Mouse (Mus musculus): ENCODE results near the gene Nxpe4. TPM values are rescaled to one million over a fixed set of nuclear protein-coding genes. Genes with fewer than 3 reads are reported as not detected.
"Not testable (repeated sequence)": the region's sequence is repeated elsewhere in the genome, so short reads cannot be mapped to it uniquely, and the experiment has no call there.

Nxpe4 gene
- polyA plus RNA-seq, 1 experiment from 2014 or later: 8.4 TPM

GRCm38 (mm10) chr9:48284221-48284620 lies 122.4 kb downstream of the Nxpe4 start:
- Histone ChIP-seq H3K9ac (no peak overlapping the region), H3K4me2 (no peak overlapping the region), H3K27me3 (replicated peaks) (no peaks in the 10 kb centered on the region), H3K9me3 (no peaks in the 10 kb centered on the region), H3K4me3 (no peak overlapping the region), H3K4me1 (no peaks in the 10 kb centered on the region), H3K27ac (no peak overlapping the region), H3K36me3 (replicated peaks) (no peaks in the 10 kb centered on the region)
- 89% methylated on average over 8 of the region's 8 CpGs for WGBS
- ATAC-seq (replicated peaks): no peak

GRCm38 (mm10) chr9:48290281-48290680 lies 128.5 kb downstream of the Nxpe4 start:
- Histone ChIP-seq H3K4me3 (no peak overlapping the region), H3K4me2 (no peak overlapping the region), H3K27ac (no peak overlapping the region), H3K27me3 (replicated peaks) (no peaks in the 10 kb centered on the region), H3K9me3 (no peaks in the 10 kb centered on the region), H3K4me1 (no peaks in the 10 kb centered on the region), H3K36me3 (replicated peaks) (no peaks in the 10 kb centered on the region), H3K9ac (no peak overlapping the region)
- ATAC-seq (replicated peaks): no peak
- 98% methylated on average over 1 of the region's 1 CpGs for WGBS

DNA sequence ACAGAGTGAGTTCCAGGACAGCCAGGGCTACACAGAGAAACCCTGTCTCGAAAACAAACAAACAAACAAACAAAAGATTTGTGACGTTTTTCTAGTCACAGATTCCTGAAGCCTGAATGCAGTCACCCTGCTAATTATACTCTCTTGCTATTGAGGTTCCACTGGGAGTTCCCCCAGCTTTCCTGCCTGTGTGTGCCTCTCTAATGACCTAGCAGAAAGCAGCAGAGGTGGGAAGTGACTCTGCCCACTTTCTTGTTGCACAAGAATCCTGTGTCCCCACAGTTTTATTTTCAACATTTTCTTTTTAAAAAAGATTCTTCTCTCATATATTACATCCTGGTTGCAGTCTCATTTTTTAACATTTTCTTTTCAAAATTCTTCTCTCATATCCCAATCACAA lies 132.9 kb downstream of the Nxpe4 start:
- Histone ChIP-seq H3K9ac (no peak overlapping the region), H3K27me3 (replicated peaks) (no peaks in the 10 kb centered on the region), H3K27ac (no peak overlapping the region), H3K36me3 (replicated peaks) (no peaks in the 10 kb centered on the region), H3K4me2 (no peak overlapping the region), H3K4me3 (no peak overlapping the region), H3K9me3 (no peaks in the 10 kb centered on the region), H3K4me1 (no peaks in the 10 kb centered on the region)
- ATAC-seq (replicated peaks): no peak
- 72% methylated on average over 2 of the region's 2 CpGs for WGBS

GRCm38 (mm10) chr9:48298983-48299382 lies 137.2 kb downstream of the Nxpe4 start:
- H3K36me3 ChIP-seq (replicated peaks): no peaks in the 10 kb centered on the region
- no peaks in the 10 kb centered on the region for H3K27me3 ChIP-seq (replicated peaks)
- no peaks in the 10 kb centered on the region for H3K9me3 ChIP-seq
- WGBS: 94% methylated on average over 7 of the region's 7 CpGs
- H3K27ac ChIP-seq: no peak overlapping the region
- H3K4me2 ChIP-seq: no peak overlapping the region
- no peak overlapping the region for H3K9ac ChIP-seq
- ATAC-seq (replicated peaks): no peak
- H3K4me3 ChIP-seq: no peak overlapping the region
- no peaks in the 10 kb centered on the region for H3K4me1 ChIP-seq

DNA sequence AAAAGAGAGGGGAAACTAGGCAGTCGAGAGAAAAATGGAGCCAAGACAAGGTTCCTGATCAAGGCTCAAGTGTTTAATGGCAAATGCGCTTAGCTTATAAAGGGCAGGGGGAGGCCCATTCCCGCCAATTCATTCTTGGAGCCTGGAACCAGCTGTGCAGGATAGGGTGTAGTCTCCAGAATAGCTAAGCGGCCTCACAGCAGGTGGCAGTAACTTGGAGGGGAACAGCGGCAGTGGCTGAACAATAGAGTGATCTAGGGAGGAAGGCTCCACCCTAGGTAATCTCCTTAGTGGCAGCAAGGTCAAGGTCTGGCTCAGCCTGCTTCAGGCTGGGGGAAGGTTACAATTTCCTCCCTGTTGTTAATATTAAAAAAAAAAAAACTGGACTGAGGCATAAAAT lies 141.7 kb downstream of the Nxpe4 start:
- not testable (repeated sequence) for H3K27ac ChIP-seq; H3K4me3 ChIP-seq; H3K9ac ChIP-seq; H3K4me1 ChIP-seq; H3K27me3 ChIP-seq (replicated peaks); ATAC-seq (replicated peaks); H3K9me3 ChIP-seq; H3K36me3 ChIP-seq (replicated peaks); H3K4me2 ChIP-seq
- 14% methylated on average over 5 of the region's 5 CpGs for WGBS

GRCm38 (mm10) chr9:48311241-48311640 lies 149.4 kb downstream of the Nxpe4 start:
- Histone ChIP-seq H3K4me1 (no peaks in the 10 kb centered on the region), H3K9me3 (no peaks in the 10 kb centered on the region), H3K4me3 (no peak overlapping the region), H3K36me3 (replicated peaks) (no peaks in the 10 kb centered on the region), H3K9ac (no peak overlapping the region), H3K4me2 (no peak overlapping the region), H3K27ac (no peak overlapping the region), H3K27me3 (replicated peaks) (no peaks in the 10 kb centered on the region)
- no peak for ATAC-seq (replicated peaks)
- WGBS: 86% methylated on average over 5 of the region's 5 CpGs

DNA sequence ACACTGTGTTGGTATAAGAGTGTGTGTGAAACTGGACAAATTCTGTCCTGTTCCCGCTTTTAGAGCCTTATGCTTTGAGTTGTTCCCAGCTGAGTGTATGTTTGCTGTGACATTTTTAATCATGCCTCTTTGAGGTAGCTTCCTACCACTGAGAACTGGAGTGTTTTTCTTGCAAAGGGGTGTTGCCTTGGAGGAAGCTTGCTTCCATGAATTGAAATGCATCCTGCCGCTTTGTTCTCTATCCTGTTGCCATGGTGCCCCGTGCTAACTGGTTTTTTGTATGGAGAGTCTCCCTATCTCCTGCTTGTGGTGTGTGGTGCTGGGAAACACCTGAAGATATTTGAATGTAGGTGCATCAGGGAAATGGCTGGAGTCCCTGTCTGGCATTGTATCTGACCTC lies 152.4 kb downstream of the Nxpe4 start:
- H3K27ac ChIP-seq: no peak overlapping the region
- H3K9ac ChIP-seq: no peak overlapping the region
- H3K36me3 ChIP-seq (replicated peaks): no peaks in the 10 kb centered on the region
- WGBS: 5% methylated on average over 3 of the region's 3 CpGs
- no peaks in the 10 kb centered on the region for H3K27me3 ChIP-seq (replicated peaks)
- 0 out of 2 replicates have a peak overlapping the region, but pooled peaks have one; percentile 0 for H3K4me3 ChIP-seq
- peak overlapping the region; percentile 1; the same call in 1 of the 2 replicates for H3K4me2 ChIP-seq
- no peaks in the 10 kb centered on the region for H3K4me1 ChIP-seq
- H3K9me3 ChIP-seq: no peaks in the 10 kb centered on the region
- no peak for ATAC-seq (replicated peaks)

DNA sequence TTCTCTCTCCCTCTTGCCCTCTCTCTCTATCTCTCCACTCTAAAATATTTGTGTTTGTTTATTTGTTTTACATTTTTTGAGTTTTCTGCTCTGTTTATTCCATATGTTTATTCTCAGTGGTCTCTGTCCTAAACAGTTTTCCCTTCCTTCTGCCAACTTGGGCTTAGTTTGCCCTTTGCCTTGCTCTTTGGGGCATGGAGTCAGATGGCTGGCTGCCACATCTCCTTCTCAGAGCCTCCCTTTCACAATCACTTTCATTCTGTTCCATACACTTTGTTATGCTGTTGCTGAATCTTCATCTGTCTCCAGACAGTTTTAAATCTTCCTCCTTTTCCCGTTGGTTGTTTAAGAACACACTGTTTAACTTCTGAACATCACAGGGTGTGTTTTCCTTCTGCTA lies 154.0 kb downstream of the Nxpe4 start:
- Histone ChIP-seq H3K4me2 (no peak overlapping the region), H3K36me3 (replicated peaks) (no peaks in the 10 kb centered on the region), H3K9me3 (no peaks in the 10 kb centered on the region), H3K4me1 (no peaks in the 10 kb centered on the region), H3K27me3 (replicated peaks) (no peaks in the 10 kb centered on the region), H3K4me3 (no peak overlapping the region), H3K27ac (no peak overlapping the region), H3K9ac (no peak overlapping the region)
- 92% methylated on average over 1 of the region's 1 CpGs for WGBS
- no peak for ATAC-seq (replicated peaks)

GRCm38 (mm10) chr9:48326338-48326737 lies 164.5 kb downstream of the Nxpe4 start:
- Histone ChIP-seq H3K4me3 (no peak overlapping the region), H3K36me3 (replicated peaks) (no peaks in the 10 kb centered on the region), H3K9ac (no peak overlapping the region), H3K4me2 (no peak overlapping the region), H3K4me1 (no peaks in the 10 kb centered on the region), H3K27me3 (replicated peaks) (no peaks in the 10 kb centered on the region), H3K9me3 (no peaks in the 10 kb centered on the region), H3K27ac (no peak overlapping the region)
- no peak for ATAC-seq (replicated peaks)
- WGBS: 94% methylated on average over 9 of the region's 9 CpGs

DNA sequence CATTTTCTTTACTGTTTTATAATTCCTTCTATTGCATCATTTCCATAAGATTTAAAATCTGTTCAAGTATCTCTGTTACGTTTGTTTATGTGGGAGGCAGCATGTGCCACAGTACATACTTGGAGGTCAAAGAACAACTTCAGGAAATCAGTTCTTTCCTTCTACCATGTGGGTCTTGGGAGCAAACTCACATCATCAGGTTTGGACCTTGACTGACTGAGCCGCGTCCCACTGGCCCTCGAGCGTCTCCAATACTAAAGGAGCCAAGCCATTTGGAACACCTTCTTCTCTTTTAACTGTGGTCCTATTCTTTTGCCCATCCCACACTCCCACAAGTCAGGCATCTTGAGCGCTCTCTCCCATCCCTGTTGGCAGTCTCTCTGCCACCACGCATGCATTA lies 167.8 kb downstream of the Nxpe4 start:
- WGBS: 88% methylated on average over 7 of the region's 7 CpGs

GRCm38 (mm10) chr9:48338783-48339455 lies 177.1 kb downstream of the Nxpe4 start:
- Histone ChIP-seq H3K36me3 (replicated peaks) (no peaks in the 10 kb centered on the region), H3K27ac (no peak overlapping the region), H3K9ac (no peak overlapping the region), H3K4me1 (no peaks in the 10 kb centered on the region), H3K27me3 (replicated peaks) (no peaks in the 10 kb centered on the region), H3K9me3 (no peaks in the 10 kb centered on the region), H3K4me2 (no peak overlapping the region), H3K4me3 (no peak overlapping the region)
- ATAC-seq (replicated peaks): no peak
- WGBS: 76% methylated on average over 4 of the region's 4 CpGs

More for the DNA sequence above, 167.8 kb downstream of the Nxpe4 start:
- Histone ChIP-seq H3K9ac (no peak overlapping the region), H3K4me2 (no peak overlapping the region), H3K27ac (no peak overlapping the region), H3K27me3 (replicated peaks) (no peaks in the 10 kb centered on the region), H3K4me1 (no peaks in the 10 kb centered on the region), H3K9me3 (no peaks in the 10 kb centered on the region), H3K4me3 (no peak overlapping the region), H3K36me3 (replicated peaks) (no peaks in the 10 kb centered on the region)
- no peak for ATAC-seq (replicated peaks)

GRCm38 (mm10) chr9:48339563-48339962 lies 177.7 kb downstream of the Nxpe4 start:
- H3K36me3 ChIP-seq (replicated peaks): no peaks in the 10 kb centered on the region
- H3K27ac ChIP-seq: no peak overlapping the region
- no peaks in the 10 kb centered on the region for H3K27me3 ChIP-seq (replicated peaks)
- H3K4me3 ChIP-seq: no peak overlapping the region
- H3K9me3 ChIP-seq: no peaks in the 10 kb centered on the region
- no peaks in the 10 kb centered on the region for H3K4me1 ChIP-seq
- no peak for ATAC-seq (replicated peaks)
- WGBS: 35% methylated on average over 5 of the region's 5 CpGs
- H3K4me2 ChIP-seq: no peak overlapping the region
- H3K9ac ChIP-seq: no peak overlapping the region

DNA sequence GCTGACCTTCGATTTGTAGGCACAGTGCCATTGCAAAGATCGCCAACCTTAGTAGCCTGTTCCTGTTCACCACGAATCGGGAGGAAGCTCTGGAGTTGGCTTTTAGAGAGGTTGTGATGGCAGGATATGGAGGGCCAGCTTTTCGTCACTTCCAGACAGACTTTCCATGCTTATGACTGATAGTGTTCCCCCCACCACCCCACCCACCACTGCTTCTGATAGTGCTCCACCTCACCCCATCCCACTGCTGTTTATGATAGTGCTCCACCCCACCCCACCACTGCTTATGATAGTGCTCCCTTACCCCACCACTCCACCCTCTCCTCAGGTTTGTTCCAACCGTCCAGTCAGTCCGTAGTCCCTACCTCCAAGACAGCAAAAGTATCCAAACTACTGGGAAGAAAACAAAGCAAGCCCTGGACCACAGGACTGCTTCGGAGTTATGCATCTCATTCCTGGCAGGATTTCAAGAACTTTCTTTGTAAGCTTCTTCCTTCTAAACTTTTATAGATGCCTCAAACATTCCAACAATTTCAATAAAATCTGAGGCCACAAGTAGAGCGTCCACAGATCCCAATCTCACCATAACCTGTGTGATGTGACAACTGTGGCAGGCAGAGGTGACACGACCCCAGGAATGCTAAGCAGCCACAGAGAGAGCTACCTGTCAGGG lies 179.0 kb downstream of the Nxpe4 start:
- Histone ChIP-seq H3K9ac (no peak overlapping the region), H3K36me3 (replicated peaks) (no peaks in the 10 kb centered on the region), H3K27me3 (replicated peaks) (no peaks in the 10 kb centered on the region), H3K4me1 (no peaks in the 10 kb centered on the region), H3K9me3 (no peaks in the 10 kb centered on the region), H3K4me3 (no peak overlapping the region), H3K4me2 (no peak overlapping the region), H3K27ac (no peak overlapping the region)
- 89% methylated on average over 10 of the region's 10 CpGs for WGBS
- ATAC-seq (replicated peaks): no peak

Measured in midbrain, embryonic 15.5 days (tissue).